Mouse (Mus musculus) limb, embryonic 12.5 days (tissue): ENCODE results near the gene Plekhf1. TPM values are rescaled to one million over a fixed set of nuclear protein-coding genes. Genes with fewer than 3 reads are reported as not detected.

Experiments used
- ATAC-seq: fragments of 200-750 bp; cut with Nextera tagmentation; 2 replicates; pipeline ENCODE4 v1.8.0; 2017; ENCODE audit warnings: low read depth, moderate TSS enrichment; ENCODE audit not compliant: insufficient number of reproducible peaks, insufficient read depth, low FRiP score, low TSS enrichment
- H3K27ac ChIP-seq: fragments of 300-500 bp; sonication (generic); 2 replicates; pipeline ENCODE4 v1.5.1; 2016; ENCODE audit warnings: mild to moderate bottlenecking, moderate library complexity
- H3K27me3 ChIP-seq: fragments of 300-500 bp; sonication (generic); 2 replicates; pipeline ENCODE4 v1.6.1; 2016; ENCODE audit warnings: mild to moderate bottlenecking, moderate library complexity
- H3K36me3 ChIP-seq: fragments of 300-500 bp; sonication (generic); 2 replicates; pipeline ENCODE4 v1.6.1; 2016; ENCODE audit warnings: mild to moderate bottlenecking, moderate library complexity
- H3K4me1 ChIP-seq: fragments of 300-500 bp; sonication (generic); replicated peaks from 2 replicates; pipeline ENCODE4 v1.6.1; 2016
- H3K4me2 ChIP-seq: fragments of 300-500 bp; sonication (generic); 2 replicates; pipeline ENCODE4 v1.6.1; 2016; ENCODE audit warnings: mild to moderate bottlenecking, moderate library complexity
- H3K4me3 ChIP-seq: fragments of 300-500 bp; sonication (generic); replicated peaks from 2 replicates; pipeline ENCODE4 v1.5.1; 2016; ENCODE audit warnings: mild to moderate bottlenecking
- H3K9ac ChIP-seq: fragments of 300-500 bp; sonication (generic); replicated peaks from 2 replicates; pipeline ENCODE4 v1.6.1; 2016; ENCODE audit warnings: mild to moderate bottlenecking, moderate library complexity
- H3K9me3 ChIP-seq: fragments of 300-500 bp; sonication (generic); 2 replicates; pipeline ENCODE4 v1.6.1; 2016; ENCODE audit warnings: mild to moderate bottlenecking, moderate library complexity
- WGBS: fragments of 180-500 bp; shearing (Covaris S2); methylation state at CpG from one replicate; pipeline ENCODE4 v1.1.7; 2016; 5-methylcytosine and 5-hydroxymethylcytosine counted together
- polyA plus RNA-seq: library from polyadenylated mRNA; unstranded; fragments of >200 nt; fragmentation: Nextera tagmentation; extraction: Ambion mirVana; gene quantifications from 2 replicates; pipeline ENCODE4 v1.2.1, GENCODE M21; 2016

The Plekhf1 gene
- polyA plus RNA-seq, 1 experiment from 2014 or later = 3.9 TPM

GRCm38 (mm10) chr7:38184418-38184745 is 43.4 kb downstream of the Plekhf1 start:
- Histone ChIP-seq H3K9ac (no peak overlapping the region; the same call in 1 of the 2 replicates), H3K4me2 (peak overlapping the region; percentile 92), H3K27ac (no peak overlapping the region), H3K4me1 (peaks cover 15% of the 10 kb centered on the region), H3K27me3 (no peaks in the 10 kb centered on the region), H3K9me3 (no peaks in the 10 kb centered on the region), H3K36me3 (peaks cover 7% of the 10 kb centered on the region; the same call in 1 of the 2 replicates), H3K4me3 (peak overlapping the region; percentile 61; the same call in 1 of the 2 replicates)
- WGBS = 79% methylated on average over 1 of the region's 1 CpGs
- ATAC-seq = no peak

- H3K9ac ChIP-seq = peak overlapping the region; percentile 74
- H3K27me3 ChIP-seq = no peaks in the 10 kb centered on the region
- 6% methylated on average over 36 of the region's 36 CpGs for WGBS
- peaks cover 15% of the 10 kb centered on the region for H3K4me1 ChIP-seq
- H3K9me3 ChIP-seq = no peaks in the 10 kb centered on the region
- H3K4me2 ChIP-seq = peak overlapping the region; percentile 92
- H3K27ac ChIP-seq = peak overlapping the region; percentile 86
- ATAC-seq = peak; percentile 92
- H3K36me3 ChIP-seq = peaks cover 2% of the 10 kb centered on the region; the same call in 1 of the 2 replicates
- peak overlapping the region; percentile 61 for H3K4me3 ChIP-seq
Observed at GRCm38 (mm10) chr7:38183709-38184417, 44.0 kb downstream of the Plekhf1 start.

- Histone ChIP-seq H3K4me3 (peak within 1 kb of the TSS; percentile 61), H3K9me3 (no peaks in the 10 kb centered on the region), H3K4me2 (peak within 1 kb of the TSS; percentile 92), H3K36me3 (no peaks in the 10 kb centered on the region), H3K9ac (peak within 1 kb of the TSS; percentile 74), H3K4me1 (peaks cover 15% of the 10 kb centered on the region), H3K27me3 (no peaks in the 10 kb centered on the region), H3K27ac (peak within 1 kb of the TSS; percentile 86)
- ATAC-seq = peak; percentile 46
- WGBS = 4% methylated on average over 28 of the region's 28 CpGs
Observed at GRCm38 (mm10) chr7:38182962-38183687, 44.7 kb downstream of the Plekhf1 start, which contains the start of gene 1600014C10Rik. TSS of gene 1600014C10Rik (plus strand) at chr7:38183217.

- Histone ChIP-seq H3K4me1 (peaks cover 15% of the 10 kb centered on the region), H3K4me2 (peak overlapping the region; percentile 92), H3K27me3 (no peaks in the 10 kb centered on the region), H3K4me3 (peak overlapping the region; percentile 61), H3K9ac (0 out of 2 replicates have a peak overlapping the region, but pooled peaks have one; percentile 74), H3K9me3 (no peaks in the 10 kb centered on the region), H3K27ac (no peak overlapping the region), H3K36me3 (no peaks in the 10 kb centered on the region)
- WGBS = under 1% methylated on average over 11 of the region's 11 CpGs
- ATAC-seq = 0 out of 2 replicates have a peak, but pooled peaks have one; percentile 11
Observed at GRCm38 (mm10) chr7:38182596-38182961, 45.2 kb downstream of the Plekhf1 start.

GRCm38 (mm10) chr7:38181366-38181765 is 46.5 kb downstream of the Plekhf1 start:
- H3K9me3 ChIP-seq = no peaks in the 10 kb centered on the region
- no peak for ATAC-seq
- no peak overlapping the region for H3K4me2 ChIP-seq
- H3K27me3 ChIP-seq = no peaks in the 10 kb centered on the region
- 81% methylated on average over 2 of the region's 2 CpGs for WGBS
- H3K36me3 ChIP-seq = no peaks in the 10 kb centered on the region
- no peak overlapping the region for H3K27ac ChIP-seq
- no peak overlapping the region for H3K9ac ChIP-seq
- no peak overlapping the region for H3K4me3 ChIP-seq
- peaks cover 15% of the 10 kb centered on the region for H3K4me1 ChIP-seq

GRCm38 (mm10) chr7:38179896-38180295 is 47.9 kb downstream of the Plekhf1 start:
- no peak overlapping the region for H3K27ac ChIP-seq
- no peak overlapping the region for H3K4me2 ChIP-seq
- no peak overlapping the region for H3K9ac ChIP-seq
- H3K27me3 ChIP-seq = peaks cover 2% of the 10 kb centered on the region; the same call in 1 of the 2 replicates
- 68% methylated on average over 3 of the region's 3 CpGs for WGBS
- ATAC-seq = no peak
- H3K36me3 ChIP-seq = no peaks in the 10 kb centered on the region
- H3K9me3 ChIP-seq = no peaks in the 10 kb centered on the region
- no peak overlapping the region for H3K4me3 ChIP-seq
- peaks cover 15% of the 10 kb centered on the region for H3K4me1 ChIP-seq

GRCm38 (mm10) chr7:38176056-38176455 is 51.8 kb downstream of the Plekhf1 start:
- Histone ChIP-seq H3K4me3 (no peak overlapping the region), H3K9ac (no peak overlapping the region), H3K36me3 (no peaks in the 10 kb centered on the region), H3K9me3 (no peaks in the 10 kb centered on the region), H3K4me1 (peaks cover 10% of the 10 kb centered on the region), H3K27me3 (peaks cover 27% of the 10 kb centered on the region; the same call in 1 of the 2 replicates), H3K27ac (no peak overlapping the region), H3K4me2 (no peak overlapping the region)
- WGBS = 83% methylated on average over 3 of the region's 3 CpGs
- no peak for ATAC-seq

GRCm38 (mm10) chr7:38174321-38175148 is 53.3 kb downstream of the Plekhf1 start:
- 16% methylated on average over 31 of the region's 31 CpGs for WGBS
- Histone ChIP-seq H3K9me3 (no peaks in the 10 kb centered on the region), H3K4me1 (peaks cover 10% of the 10 kb centered on the region), H3K4me2 (peak overlapping the region; percentile 53), H3K4me3 (peak overlapping the region; percentile 27; the same call in 1 of the 2 replicates), H3K36me3 (no peaks in the 10 kb centered on the region), H3K27ac (no peak overlapping the region), H3K27me3 (peaks cover 27% of the 10 kb centered on the region; the same call in 1 of the 2 replicates), H3K9ac (peak overlapping the region; percentile 55)
- no peak for ATAC-seq

GRCm38 (mm10) chr7:38173871-38174270 is 53.9 kb downstream of the Plekhf1 start:
- Histone ChIP-seq H3K4me2 (peak overlapping the region; percentile 53), H3K27me3 (peaks cover 27% of the 10 kb centered on the region; the same call in 1 of the 2 replicates), H3K36me3 (no peaks in the 10 kb centered on the region), H3K9me3 (no peaks in the 10 kb centered on the region), H3K4me1 (peaks cover 10% of the 10 kb centered on the region), H3K27ac (no peak overlapping the region), H3K9ac (peak overlapping the region; percentile 55), H3K4me3 (peak overlapping the region; percentile 27; the same call in 1 of the 2 replicates)
- 26% methylated on average over 14 of the region's 14 CpGs for WGBS
- no peak for ATAC-seq

- Histone ChIP-seq H3K9ac (no peak overlapping the region), H3K9me3 (no peaks in the 10 kb centered on the region), H3K4me2 (peak overlapping the region; percentile 31; the same call in 1 of the 2 replicates), H3K4me1 (peaks cover 6% of the 10 kb centered on the region; the same call in 1 of the 2 replicates), H3K36me3 (no peaks in the 10 kb centered on the region), H3K27ac (no peak overlapping the region), H3K4me3 (no peak overlapping the region), H3K27me3 (peaks cover 6% of the 10 kb centered on the region; the same call in 1 of the 2 replicates)
- 15% methylated on average over 11 of the region's 11 CpGs for WGBS
- no peak for ATAC-seq
Observed at GRCm38 (mm10) chr7:38167724-38168141, 60.1 kb downstream of the Plekhf1 start.
